Mouse (Mus musculus) kidney, adult 2 months (tissue): Measurements from ENCODE around the gene Kif15.

Experiments used
- CTCF ChIP-seq: fragments of 200-500 bp; conservative IDR thresholded peaks from 2 replicates; pipeline ENCODE4 v1.5.1; 2011; ENCODE audit warnings: low read depth, mild to moderate bottlenecking, control low read depth, low read length, moderate library complexity, mixed read lengths; ENCODE audit not compliant: insufficient read depth, insufficient read length
- POLR2A ChIP-seq: fragments of 200-500 bp; IDR thresholded peaks from one replicate; pipeline ENCODE4 v1.6.1; 2011; ENCODE audit warnings: low read depth, low read length, control low read depth

- TF ChIP-seq POLR2A (no peak), CTCF (no peak)
Measured at GRCm38 (mm10) chr9:123021636-123022379, 71.0 kb downstream of the Kif15 start.
